Mouse (Mus musculus): ENCODE results near the gene Orc3.

DNA sequence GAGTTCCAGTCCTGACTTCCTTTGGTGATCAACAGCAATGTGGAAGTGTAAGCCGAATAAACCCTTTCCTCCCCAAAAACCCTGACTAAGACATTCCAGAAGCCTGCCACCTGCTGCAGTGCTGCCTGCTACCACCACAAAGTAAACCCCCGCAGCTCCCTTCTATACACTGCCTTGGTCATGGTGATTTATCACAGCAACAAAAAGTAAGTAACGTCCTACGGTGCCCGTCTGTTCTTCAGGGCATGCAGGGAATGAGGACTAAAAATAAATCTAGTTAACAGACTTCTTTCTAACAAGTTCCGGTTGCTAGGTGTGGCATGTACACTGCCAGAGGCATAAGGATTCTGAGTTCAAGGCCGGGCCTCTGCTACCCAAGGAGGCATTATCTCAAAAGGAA is 32.8 kb downstream of the Orc3 start:
- TF ChIP-seq CTCF (IDR thresholded peaks at IDR 0.05), result no peak
- TF ChIP-seq POLR2A (IDR thresholded peaks at IDR 0.05; ENCODE audit: insufficient read depth, low read depth, low read length), result no peak
- no peak for TF ChIP-seq EP300 (IDR thresholded peaks at IDR 0.05; ENCODE audit: insufficient read depth, low read depth, low read length)
